Mouse (Mus musculus) forebrain, embryonic 15.5 days (tissue): ENCODE measurements around the gene Abcb4. TPM values are rescaled to one million over a fixed set of nuclear protein-coding genes. Genes with fewer than 3 reads are reported as not detected.
"Not testable (repeated sequence)": the region's sequence is repeated elsewhere in the genome, so short reads cannot be mapped to it uniquely, and the experiment has no call there.

Source experiments
- ATAC-seq: fragments of 200-750 bp; cut with Nextera tagmentation; replicated peaks from 2 replicates; pipeline ENCODE4 v1.8.0; 2017; ENCODE audit warnings: mild to moderate bottlenecking, moderate TSS enrichment, moderate library complexity
- H3K27ac ChIP-seq: fragments of 300-500 bp; sonication (generic); replicated peaks from 2 replicates; pipeline ENCODE4 v1.5.1; 2015; ENCODE audit warnings: mild to moderate bottlenecking, inconsistent platforms
- H3K27me3 ChIP-seq: fragments of 300-500 bp; sonication (generic); 2 replicates; pipeline ENCODE4 v1.6.1; 2015; ENCODE audit warnings: inconsistent platforms
- H3K36me3 ChIP-seq: fragments of 300-500 bp; sonication (generic); 2 replicates; pipeline ENCODE4 v1.6.1; 2015; ENCODE audit warnings: mild to moderate bottlenecking, inconsistent platforms
- H3K4me1 ChIP-seq: fragments of 300-500 bp; sonication (generic); 2 replicates; pipeline ENCODE4 v1.6.1; 2015; ENCODE audit warnings: inconsistent platforms
- H3K4me2 ChIP-seq: fragments of 300-500 bp; sonication (generic); replicated peaks from 2 replicates; pipeline ENCODE4 v1.6.1; 2015; ENCODE audit warnings: mild to moderate bottlenecking, inconsistent platforms
- H3K4me3 ChIP-seq: fragments of 300-500 bp; sonication (generic); 2 replicates; pipeline ENCODE4 v1.5.1; 2015; ENCODE audit warnings: mild to moderate bottlenecking, inconsistent platforms
- H3K9ac ChIP-seq: fragments of 300-500 bp; sonication (generic); replicated peaks from 2 replicates; pipeline ENCODE4 v1.6.1; 2015; ENCODE audit warnings: mild to moderate bottlenecking, inconsistent platforms
- H3K9me3 ChIP-seq: fragments of 300-500 bp; sonication (generic); 2 replicates; pipeline ENCODE4 v1.6.1; 2016; ENCODE audit warnings: inconsistent platforms
- WGBS: fragments of 180-500 bp; shearing (Covaris S2); methylation state at CpG from one replicate; pipeline ENCODE4 v1.1.7; 2015; ENCODE audit warnings: mixed read lengths; 5-methylcytosine and 5-hydroxymethylcytosine counted together
- polyA plus RNA-seq: library from polyadenylated mRNA; unstranded; fragments of >200 nt; fragmentation: Nextera tagmentation; extraction: Ambion mirVana; gene quantifications from 2 replicates; pipeline ENCODE4 v1.2.1, GENCODE M21; 2015

The Abcb4 gene
- polyA plus RNA-seq, 1 experiment from 2014 or later = 0.85 TPM

DNA sequence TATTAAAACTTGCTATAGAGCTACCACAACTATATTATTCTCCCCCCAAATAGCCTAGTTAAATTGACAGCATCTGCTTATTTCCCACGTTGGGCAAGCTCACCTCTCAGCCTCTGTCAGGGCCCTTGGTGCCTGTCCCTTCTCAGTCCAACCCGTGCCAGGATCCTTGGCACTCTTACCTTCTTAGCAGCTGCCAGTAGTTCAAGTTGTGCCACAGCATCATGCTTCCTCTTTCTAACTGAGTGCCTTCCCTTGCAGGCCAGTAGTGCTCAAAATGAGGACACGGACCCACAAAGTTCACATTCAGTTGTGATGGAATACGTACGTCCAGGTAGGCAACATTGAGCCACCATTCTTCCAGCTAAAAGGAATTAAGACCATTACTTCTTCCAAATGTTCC, 94.4 kb downstream of the Abcb4 start:
- no peak for ATAC-seq
- H3K27ac ChIP-seq = no peak overlapping the region
- 97% methylated on average over 5 of the region's 5 CpGs for whole genome bisulfite sequencing

DNA sequence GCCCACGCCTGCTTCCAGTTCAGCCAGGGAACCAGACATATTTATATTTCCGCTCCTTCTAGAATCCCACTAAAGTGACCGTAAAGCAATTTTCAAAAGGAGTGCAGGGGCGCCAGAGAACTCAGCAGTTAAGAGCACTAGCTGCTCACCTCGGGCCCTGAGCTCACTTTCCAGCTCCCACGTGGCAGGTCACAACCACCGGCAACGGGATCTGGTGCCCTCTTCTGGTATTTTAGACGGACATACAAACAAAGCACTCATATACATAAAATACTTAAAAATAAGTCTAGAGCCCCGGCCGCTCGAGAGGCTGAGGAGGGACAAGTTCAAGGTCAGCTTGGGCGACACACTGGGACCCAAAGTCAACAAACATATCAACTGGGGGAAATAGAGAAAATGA, 97.0 kb downstream of the Abcb4 start:
- no peak for ATAC-seq
- H3K27ac ChIP-seq = no peak overlapping the region
- H3K9ac ChIP-seq = no peak overlapping the region
- no peaks in the 10 kb centered on the region for H3K9me3 ChIP-seq
- peaks cover under 1% of the 10 kb centered on the region; the same call in 1 of the 2 replicates for H3K4me1 ChIP-seq
- no peak overlapping the region for H3K4me2 ChIP-seq
- no peaks in the 10 kb centered on the region for H3K27me3 ChIP-seq
- H3K36me3 ChIP-seq = peaks cover 14% of the 10 kb centered on the region
- H3K4me3 ChIP-seq = no peak overlapping the region
- WGBS = 88% methylated on average over 13 of the region's 13 CpGs

More for the DNA sequence above, 94.4 kb downstream of the Abcb4 start:
- no peaks in the 10 kb centered on the region for H3K9me3 ChIP-seq
- no peak overlapping the region for H3K9ac ChIP-seq
- no peaks in the 10 kb centered on the region for H3K27me3 ChIP-seq
- no peak overlapping the region for H3K4me3 ChIP-seq
- peaks cover 22% of the 10 kb centered on the region for H3K36me3 ChIP-seq
- no peak overlapping the region for H3K4me2 ChIP-seq
- H3K4me1 ChIP-seq = no peaks in the 10 kb centered on the region

- H3K9me3 ChIP-seq = no peaks in the 10 kb centered on the region
- peaks cover 11% of the 10 kb centered on the region for H3K4me1 ChIP-seq
- H3K27ac ChIP-seq = no peak overlapping the region
- H3K9ac ChIP-seq = no peak overlapping the region
- ATAC-seq = no peak
- no peak overlapping the region for H3K4me2 ChIP-seq
- no peak overlapping the region for H3K4me3 ChIP-seq
- no peaks in the 10 kb centered on the region for H3K27me3 ChIP-seq
- H3K36me3 ChIP-seq = peaks cover 7% of the 10 kb centered on the region
- WGBS = 91% methylated on average over 16 of the region's 16 CpGs
Observed at GRCm38 (mm10) chr5:8991626-8992025, 98.1 kb downstream of the Abcb4 start.

GRCm38 (mm10) chr5:8995966-8996685, 102.6 kb downstream of the Abcb4 start:
- no peaks in the 10 kb centered on the region for H3K9me3 ChIP-seq
- 10% methylated on average over 13 of the region's 13 CpGs for WGBS
- peaks cover 14% of the 10 kb centered on the region for H3K4me1 ChIP-seq
- peak overlapping the region; percentile 77 for H3K9ac ChIP-seq
- no peaks in the 10 kb centered on the region for H3K27me3 ChIP-seq
- peak overlapping the region; percentile 60 for H3K4me2 ChIP-seq
- no peaks in the 10 kb centered on the region for H3K36me3 ChIP-seq
- H3K27ac ChIP-seq = no peak overlapping the region
- H3K4me3 ChIP-seq = peak overlapping the region; percentile 67
- ATAC-seq = no peak

DNA sequence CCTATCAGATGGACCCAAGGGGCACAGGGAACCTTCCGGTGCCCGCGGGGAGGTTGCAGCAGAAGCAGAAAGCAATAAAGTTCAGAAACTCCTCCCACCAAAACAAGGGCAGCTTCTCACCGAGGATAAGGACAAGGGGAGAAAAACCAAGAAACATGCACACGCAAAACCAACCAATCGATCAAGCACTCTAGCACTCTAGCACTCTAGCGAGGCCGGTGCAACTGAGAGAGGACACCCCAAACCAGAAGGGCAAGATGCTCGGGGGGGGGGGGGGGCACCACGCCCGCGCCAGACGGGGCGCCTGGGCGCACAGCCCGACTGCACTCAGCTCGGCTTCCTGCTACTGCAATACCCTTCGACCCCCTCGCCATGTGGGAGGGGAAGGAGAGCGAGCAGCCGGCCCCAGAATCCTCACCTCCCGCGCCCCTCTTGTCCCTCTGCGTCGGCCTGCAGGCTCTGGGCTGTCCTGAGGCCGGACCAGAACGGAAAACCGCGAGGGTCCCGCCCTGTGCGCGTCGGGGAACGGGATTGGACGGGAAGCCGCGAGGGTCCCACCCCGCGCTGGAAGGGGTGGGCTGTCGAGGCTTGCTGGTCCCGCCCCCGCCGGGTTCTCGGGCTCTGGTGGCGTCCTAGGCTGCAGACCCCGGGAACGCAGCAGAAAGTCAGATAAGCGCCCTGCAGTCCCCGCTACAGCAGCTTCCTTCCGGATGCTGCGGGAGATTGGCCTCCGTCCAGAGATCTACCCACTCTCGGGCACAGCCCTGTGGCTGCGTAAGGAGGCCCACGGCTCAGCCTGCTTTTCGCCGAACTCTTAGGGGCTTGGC, 103.4 kb downstream of the Abcb4 start, which contains the start of gene Crot:
Gene Crot, minus strand, starts transcription at position 639 of the 827 bp plus-strand sequence.
- Histone ChIP-seq H3K36me3 (no peaks in the 10 kb centered on the region), H3K9me3 (no peaks in the 10 kb centered on the region), H3K9ac (peak within 1 kb of the TSS; percentile 77), H3K4me1 (peaks cover 14% of the 10 kb centered on the region), H3K4me2 (peak within 1 kb of the TSS; percentile 60), H3K4me3 (peak within 1 kb of the TSS; percentile 67), H3K27me3 (no peaks in the 10 kb centered on the region), H3K27ac (peak within 1 kb of the TSS; percentile 90)
- ATAC-seq = peak; percentile 100
- WGBS = 0% methylated on average over 53 of the region's 57 CpGs

DNA sequence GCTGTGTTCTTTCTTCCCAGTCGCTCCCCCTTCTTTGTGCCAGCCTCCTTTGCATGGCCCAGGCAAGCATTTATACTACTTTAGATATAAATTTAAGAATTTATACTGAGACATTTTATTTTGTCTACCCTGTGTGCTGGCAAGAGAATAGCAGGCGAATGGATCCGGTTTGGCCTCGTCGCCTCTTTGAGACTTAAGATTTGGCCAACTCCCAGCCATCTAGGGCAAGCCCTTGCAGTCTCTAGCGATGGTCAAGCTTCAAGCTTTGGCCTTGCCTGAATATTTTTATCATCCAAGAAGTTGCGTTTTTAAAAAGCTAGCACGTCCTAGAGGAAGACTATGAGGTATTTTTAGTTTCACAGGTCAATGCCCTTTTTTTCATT, 104.0 kb downstream of the Abcb4 start:
- H3K4me3 ChIP-seq = peak overlapping the region; percentile 67
- H3K27ac ChIP-seq = peak overlapping the region; percentile 90
- no peaks in the 10 kb centered on the region for H3K36me3 ChIP-seq
- H3K27me3 ChIP-seq = no peaks in the 10 kb centered on the region
- H3K9me3 ChIP-seq = no peaks in the 10 kb centered on the region
- H3K9ac ChIP-seq = peak overlapping the region; percentile 77
- 8% methylated on average over 8 of the region's 8 CpGs for WGBS
- peak; percentile 14 for ATAC-seq
- peaks cover 14% of the 10 kb centered on the region for H3K4me1 ChIP-seq
- peak overlapping the region; percentile 60 for H3K4me2 ChIP-seq

GRCm38 (mm10) chr5:8999108-8999507, 105.6 kb downstream of the Abcb4 start:
- H3K27ac ChIP-seq = no peak overlapping the region
- ATAC-seq = no peak
- H3K4me1 ChIP-seq = peaks cover 14% of the 10 kb centered on the region
- 80% methylated on average over 4 of the region's 4 CpGs for WGBS
- H3K4me2 ChIP-seq = no peak overlapping the region
- H3K9ac ChIP-seq = no peak overlapping the region
- H3K9me3 ChIP-seq = no peaks in the 10 kb centered on the region
- H3K4me3 ChIP-seq = no peak overlapping the region
- H3K36me3 ChIP-seq = no peaks in the 10 kb centered on the region
- no peaks in the 10 kb centered on the region for H3K27me3 ChIP-seq

- not testable (repeated sequence) for ATAC-seq, H3K9ac ChIP-seq, H3K27ac ChIP-seq, H3K4me2 ChIP-seq, H3K4me3 ChIP-seq, H3K27me3 ChIP-seq, H3K9me3 ChIP-seq, H3K36me3 ChIP-seq
- 27% methylated on average over 7 of the region's 7 CpGs for WGBS
- peaks cover 14% of the 10 kb centered on the region for H3K4me1 ChIP-seq
Observed at GRCm38 (mm10) chr5:9000006-9000405, 106.5 kb downstream of the Abcb4 start.

GRCm38 (mm10) chr5:9006585-9006984, 113.1 kb downstream of the Abcb4 start:
- ATAC-seq, H3K9ac ChIP-seq, H3K4me3 ChIP-seq, H3K27ac ChIP-seq, H3K27me3 ChIP-seq, H3K9me3 ChIP-seq, H3K4me2 ChIP-seq, H3K4me1 ChIP-seq, H3K36me3 ChIP-seq: not testable (repeated sequence)
- WGBS = 54% methylated on average over 3 of the region's 3 CpGs

Other genes with a start within 250 kb of the Abcb4 start
- gene Abcb1a, start 233.6 kb upstream of the Abcb4 start, polyA plus RNA-seq = 0.98 and 1.4 TPM in 2 replicates
- gene Abcb1b, start 95.6 kb upstream of the Abcb4 start, polyA plus RNA-seq = 0.78 and 1.1 TPM in 2 replicates
- gene Crot, start 103.6 kb downstream of the Abcb4 start, polyA plus RNA-seq = 21.4 and 22.9 TPM in 2 replicates
- 13.1 and 13.7 TPM in 2 replicates for gene Tmem243, start 207.0 kb downstream of the Abcb4 start, polyA plus RNA-seq